Mouse (Mus musculus): ENCODE measurements around the gene Filip1l.

- TF ChIP-seq CTCF (IDR thresholded peaks at IDR 0.05; ENCODE audit: insufficient read depth, low read depth, low read length), result no peak
- no peak for TF ChIP-seq POLR2A (IDR thresholded peaks at IDR 0.05; ENCODE audit: insufficient read depth, low read depth, low read length)
Measured at GRCm38 (mm10) chr16:57402910-57403309, 50.0 kb downstream of the Filip1l start.

Data from olfactory bulb, adult 2 months (tissue).